Mouse (Mus musculus) liver (tissue): ENCODE data around the gene Pik3r4.

Source experiments
- DNase-seq: peaks from one replicate; pipeline ENCODE4 v3.0.0-alpha.2; 2020; ENCODE audit warnings: mixed read lengths

Pik3r4 gene

DNA sequence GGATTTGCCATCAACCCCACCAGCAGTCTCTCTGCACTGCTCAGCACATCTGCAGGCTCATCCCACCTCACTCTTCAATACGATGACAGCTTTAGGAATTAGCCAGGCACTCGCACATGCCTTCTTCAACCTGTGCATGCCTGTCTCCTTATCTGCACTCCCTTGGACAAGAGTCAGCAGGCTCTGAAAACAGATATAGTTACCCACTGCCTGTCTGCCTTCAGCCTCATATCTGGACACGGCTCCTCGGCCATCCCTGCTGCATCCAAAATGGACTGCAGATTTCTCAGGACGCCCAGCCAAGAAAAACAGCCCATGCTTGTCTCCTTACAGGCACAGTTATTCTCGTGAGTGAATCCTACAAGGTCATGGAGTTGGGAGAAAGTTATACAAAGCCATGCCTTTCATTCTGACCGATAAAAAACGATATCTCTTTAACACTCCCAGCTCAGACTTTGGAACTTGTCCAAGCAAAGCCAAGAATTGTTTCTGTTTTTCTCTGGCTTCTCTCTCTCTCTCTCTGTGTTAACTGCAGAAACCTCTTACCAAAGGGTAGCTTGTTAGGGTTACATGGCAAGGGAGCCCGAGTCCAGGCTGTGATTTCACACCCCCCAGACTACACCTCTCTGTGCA lies 55.1 kb downstream of the Pik3r4 start:
- DNase-seq: peak; percentile 31

DNA sequence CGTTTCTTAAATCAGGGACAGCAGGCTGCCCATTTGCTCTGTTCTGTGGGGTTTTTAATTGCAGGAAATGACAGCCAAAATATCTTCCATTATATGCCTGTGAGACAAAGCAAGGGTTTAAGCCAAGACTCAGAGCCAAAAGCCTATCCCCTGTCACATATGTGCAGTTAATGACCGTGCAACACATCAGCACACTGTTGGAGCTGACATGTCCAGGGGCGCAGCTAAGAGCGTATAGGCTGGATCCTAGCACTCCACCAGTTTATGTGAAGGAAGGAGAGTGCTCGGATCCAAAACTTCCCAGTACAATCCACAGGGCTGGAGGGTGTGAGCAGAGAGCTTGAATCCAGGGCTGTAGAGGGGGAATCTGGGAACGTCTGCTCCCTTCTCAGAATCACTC lies 57.9 kb downstream of the Pik3r4 start:
- no peak for DNase-seq

DNA sequence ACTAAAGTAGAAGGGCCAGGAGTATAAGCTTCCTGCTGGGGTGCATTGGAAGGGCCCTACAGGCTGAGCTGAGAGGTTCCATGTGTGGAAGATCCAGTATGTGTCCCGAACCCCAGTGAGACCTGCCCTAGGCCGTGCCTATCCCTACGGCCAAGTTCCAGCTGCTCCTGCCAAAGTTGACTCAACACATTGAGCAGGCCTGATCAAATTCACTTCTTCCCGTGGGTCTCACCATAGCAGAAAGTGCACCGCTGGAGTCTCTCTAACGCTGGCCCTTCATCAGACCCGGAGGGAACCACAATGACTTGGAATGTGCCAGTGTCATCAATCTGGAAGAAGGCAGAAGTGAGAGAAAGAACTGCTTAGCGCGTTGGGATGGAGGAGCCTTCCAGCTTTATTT lies 59.2 kb downstream of the Pik3r4 start:
- no peak for DNase-seq

DNA sequence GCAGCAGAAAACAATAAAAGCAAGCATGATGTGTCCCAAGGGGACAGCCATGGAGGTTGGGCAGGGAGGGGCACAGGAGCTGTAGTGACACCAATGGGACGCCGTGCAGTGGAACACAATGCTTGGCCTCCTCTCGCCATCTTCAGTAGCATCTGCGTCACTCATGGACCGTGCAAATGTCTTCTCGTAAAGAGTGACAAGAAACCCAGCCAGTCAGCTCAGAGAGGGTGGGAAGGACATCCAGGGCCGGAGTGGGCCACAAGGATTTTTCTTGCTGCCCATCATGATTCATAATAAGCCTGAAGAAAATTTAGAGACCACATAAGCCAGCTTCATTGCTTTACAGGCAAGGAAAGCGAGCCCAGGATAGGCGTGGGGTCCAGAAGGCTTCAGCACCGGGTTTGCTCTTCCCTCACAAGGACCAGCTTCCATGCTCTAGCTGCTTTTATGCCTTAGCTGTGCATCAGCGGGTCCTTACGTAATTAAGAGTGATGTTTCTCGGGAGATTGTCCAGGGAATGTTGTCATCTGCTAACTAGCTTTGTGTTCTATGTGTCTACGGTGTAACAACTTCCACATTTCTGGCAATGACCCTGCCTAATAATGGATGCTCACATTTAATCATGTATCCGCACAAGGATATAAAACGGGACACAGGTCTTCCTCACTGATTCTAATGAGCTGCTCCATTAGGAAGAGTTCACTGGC lies 61.6 kb downstream of the Pik3r4 start:
- no peak for DNase-seq

DNA sequence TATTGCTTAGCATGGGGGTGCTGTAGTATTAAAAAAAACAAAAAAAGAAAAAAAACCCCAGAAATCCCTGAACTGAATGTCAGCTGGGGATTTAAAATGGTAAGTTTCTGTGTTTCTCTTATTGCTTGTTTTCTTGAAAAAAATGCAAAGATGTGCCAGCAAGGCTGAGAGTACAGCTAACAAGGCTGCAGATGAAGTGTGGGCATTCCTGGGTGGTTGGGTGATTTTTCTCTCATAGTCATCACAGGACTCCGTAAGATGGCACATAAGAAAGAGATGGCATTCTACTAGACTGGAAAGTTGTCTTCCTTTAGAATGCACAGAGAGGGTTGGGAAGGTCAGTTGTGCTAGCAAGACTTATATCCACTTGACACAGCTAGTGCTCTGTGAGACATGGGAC lies 62.2 kb downstream of the Pik3r4 start:
- no peak for DNase-seq

DNA sequence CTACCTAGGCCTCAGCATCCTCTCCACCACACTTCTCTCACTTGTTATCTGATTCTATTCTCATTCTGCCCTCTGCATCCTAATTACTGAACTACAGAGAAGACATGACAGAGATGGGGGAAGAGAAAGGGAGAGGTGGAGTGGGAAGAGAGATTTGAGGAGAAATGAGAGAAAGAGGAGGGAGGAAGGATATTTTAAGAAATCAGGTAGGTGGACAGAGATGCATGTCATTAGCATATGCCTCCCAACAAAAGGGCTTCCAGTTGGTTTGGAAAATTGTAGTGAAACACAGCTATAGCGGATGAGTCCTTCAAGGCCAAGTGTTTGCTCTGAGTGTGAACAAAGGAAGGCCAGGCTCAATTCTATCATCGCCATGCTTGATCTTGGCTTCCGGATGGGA lies 69.3 kb downstream of the Pik3r4 start:
- DNase-seq: no peak

DNA sequence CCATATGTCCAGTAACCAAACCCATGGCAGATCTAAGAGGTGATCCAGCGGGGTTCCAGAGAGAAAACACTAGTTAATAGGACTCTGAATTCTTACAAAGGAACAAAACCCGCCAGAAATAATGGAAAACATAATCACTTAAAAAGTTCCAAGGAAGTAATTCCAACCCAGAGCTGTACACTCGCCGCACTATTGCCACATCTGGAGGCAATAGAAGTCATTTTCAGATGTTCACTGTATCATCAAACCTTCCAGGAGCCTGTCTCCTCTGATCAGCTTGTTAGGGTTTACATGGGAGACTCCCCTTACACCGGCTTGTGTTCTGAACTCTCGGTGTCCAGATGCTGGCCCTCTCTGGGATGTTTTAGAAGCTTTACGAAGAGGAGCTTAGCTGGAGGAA lies 76.6 kb downstream of the Pik3r4 start:
- no peak for DNase-seq

DNA sequence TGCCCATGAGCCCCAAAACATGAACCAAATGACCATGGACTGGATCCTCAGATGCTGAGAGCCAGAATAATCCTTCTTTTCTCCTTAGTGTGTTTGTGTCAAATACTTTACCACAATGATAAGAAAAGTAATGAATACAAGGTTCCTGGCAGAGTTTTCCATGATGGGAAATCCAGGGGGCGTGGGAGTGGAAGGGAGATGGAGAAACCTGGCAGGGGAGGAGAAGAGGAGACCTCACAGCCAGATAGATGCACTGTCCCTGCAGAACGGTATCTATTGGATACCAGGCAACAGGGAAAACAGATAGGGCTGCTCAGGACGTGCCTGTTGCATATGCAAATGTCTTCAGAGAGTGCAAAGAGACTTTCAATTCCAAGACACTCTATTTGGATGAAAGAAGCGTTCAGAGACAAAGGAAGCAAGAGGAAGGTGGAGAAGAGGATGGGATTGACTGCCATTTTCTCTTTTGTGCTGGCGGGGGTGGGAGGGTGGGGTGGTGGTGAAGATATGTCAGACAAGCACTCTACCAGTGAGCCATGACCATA lies 77.1 kb downstream of the Pik3r4 start:
- DNase-seq: no peak

DNA sequence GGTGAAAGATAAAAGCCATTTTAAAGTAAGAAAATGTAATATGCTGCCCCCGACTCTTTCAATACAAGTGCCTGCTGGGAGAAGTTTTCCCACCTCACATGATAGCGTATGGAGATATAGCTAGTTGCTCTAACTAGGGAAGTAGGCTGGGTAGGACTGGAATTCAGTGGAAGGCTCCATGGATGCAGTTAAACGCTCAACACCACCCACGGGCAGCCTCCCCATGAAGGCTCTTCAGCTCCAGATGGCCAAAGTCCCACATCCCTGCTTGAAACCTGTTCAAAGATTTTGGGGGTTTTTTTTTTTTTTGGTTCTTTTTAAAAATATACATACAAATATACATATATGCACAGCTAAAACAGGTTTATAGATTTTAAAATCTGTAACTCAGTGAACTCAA lies 77.7 kb downstream of the Pik3r4 start:
- DNase-seq: no peak

DNA sequence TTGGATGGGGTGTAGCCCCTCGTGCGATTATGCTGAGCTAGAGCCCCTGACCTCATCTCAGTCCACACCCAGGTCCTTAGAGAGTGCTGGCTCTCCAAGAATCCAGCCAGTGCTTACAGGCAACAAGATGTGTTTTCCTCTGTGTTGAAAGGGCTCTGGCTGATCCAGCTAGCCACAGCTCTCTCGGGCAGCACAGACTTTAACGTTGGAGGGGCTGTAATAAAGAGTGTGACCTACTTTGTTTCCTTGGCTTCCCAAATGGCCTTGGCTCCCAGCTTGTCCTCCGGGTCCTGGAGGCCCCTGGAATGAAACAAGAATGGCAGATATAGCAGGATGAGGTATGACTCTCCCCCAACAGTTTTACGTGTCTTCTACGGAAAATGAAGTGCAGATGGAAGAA lies 89.2 kb downstream of the Pik3r4 start:
- no peak for DNase-seq

DNA sequence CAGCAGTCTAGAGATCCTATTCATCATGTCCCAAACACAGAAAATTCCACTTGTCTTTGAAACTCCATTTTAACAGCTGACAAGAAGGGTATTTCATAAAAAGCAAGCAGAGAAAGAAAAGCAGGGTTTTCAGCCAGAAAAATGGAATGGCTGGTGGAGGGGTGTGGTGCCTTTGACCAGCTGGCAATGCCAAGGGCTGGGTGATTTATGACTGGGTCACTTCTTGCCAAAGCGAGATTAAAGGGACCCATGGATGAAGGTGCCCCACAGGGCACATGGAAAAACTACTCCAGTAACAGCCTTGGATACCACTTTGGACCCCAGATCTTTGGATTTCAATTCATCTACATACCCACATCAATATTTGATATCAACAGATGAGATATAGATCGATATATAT lies 91.9 kb downstream of the Pik3r4 start:
- no peak for DNase-seq

DNA sequence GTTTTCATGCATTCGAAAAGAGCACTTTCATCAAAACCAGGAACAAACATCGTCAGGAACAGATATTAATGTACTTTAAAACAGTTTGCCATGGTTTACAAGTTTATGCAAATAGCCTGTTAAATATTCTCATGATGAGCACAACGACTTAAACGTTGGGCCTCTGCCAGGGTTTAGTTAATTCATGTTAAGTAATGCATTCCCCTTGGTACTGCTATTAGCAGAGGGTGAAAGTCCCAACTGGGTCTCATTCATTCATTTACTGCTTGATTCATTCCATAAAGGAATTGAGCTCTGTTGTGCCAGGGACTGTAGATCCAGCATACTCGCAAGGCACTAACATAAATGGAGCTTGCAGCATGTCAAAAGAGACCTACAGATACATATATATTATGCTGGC lies 92.4 kb downstream of the Pik3r4 start:
- no peak for DNase-seq
